Mouse (Mus musculus): ENCODE results near the gene Zscan4b. TPM values are rescaled to one million over a fixed set of nuclear protein-coding genes. Genes with fewer than 3 reads are reported as not detected.

Gene Zscan4b
- not detected for polyA plus RNA-seq (2014; fragmentation: Illumina TruSeq; extraction: RNeasy Lipid Tissue Mini Kit (QIAGEN cat#74804); ENCODE audit: low read depth, low replicate concordance)

DNA sequence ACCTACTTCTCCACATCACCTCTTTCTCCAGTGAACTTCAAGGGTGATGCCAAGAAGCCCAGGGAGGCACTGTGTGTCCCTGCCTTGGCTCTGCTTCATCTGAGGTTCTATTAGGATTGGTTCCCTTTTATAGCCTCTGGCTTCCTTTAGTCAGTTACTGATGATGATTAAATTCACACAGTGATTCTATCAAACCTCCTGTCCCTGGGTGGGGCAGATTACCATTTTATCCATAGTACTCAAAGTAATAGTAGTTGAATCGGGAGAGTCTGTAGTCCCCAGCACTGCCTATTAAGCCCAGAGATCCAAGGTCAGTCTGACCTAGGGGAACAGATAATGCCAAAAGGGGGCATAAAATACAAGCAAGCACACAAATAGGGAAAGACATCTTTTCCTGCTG is at the start of gene Zscan4b:
Zscan4b (minus strand) TSS at position 101 of the 400 bp plus-strand sequence.

Other genes starting within 250 kb of the Zscan4b start
- gene Nlrp4b, start 217.3 kb downstream of the Zscan4b start, polyA plus RNA-seq (2014; fragmentation: Illumina TruSeq; extraction: RNeasy Lipid Tissue Mini Kit (QIAGEN cat#74804); ENCODE audit: low read depth, low replicate concordance), result not detected
- gene Vmn1r71, start 150.7 kb downstream of the Zscan4b start, polyA plus RNA-seq (2014; fragmentation: Illumina TruSeq; extraction: RNeasy Lipid Tissue Mini Kit (QIAGEN cat#74804); ENCODE audit: low read depth, low replicate concordance), result not detected
- gene Zscan4c, start 100.7 kb upstream of the Zscan4b start, polyA plus RNA-seq (2014; fragmentation: Illumina TruSeq; extraction: RNeasy Lipid Tissue Mini Kit (QIAGEN cat#74804); ENCODE audit: low read depth, low replicate concordance), result not detected
- gene Zscan4-ps1, start 164.6 kb upstream of the Zscan4b start, polyA plus RNA-seq (2014; fragmentation: Illumina TruSeq; extraction: RNeasy Lipid Tissue Mini Kit (QIAGEN cat#74804); ENCODE audit: low read depth, low replicate concordance), result not detected

Measured in liver, adult 10 weeks (tissue).